Comparison of ENCODE assay signal across 25 mouse cellular contexts in genomic region chr12:104925035-104925434, GRCm38 (mm10).
DNase-seq lines count a peak whose midpoint lies in the region; ATAC-seq lines count a peak whose summit lies in the region.
"Had no signal": no experiment of that assay in that cellular context is flagged by ENCODE, and none has a peak within 500 bp of the region (broad histone marks: within the 10 kb centered on the region; RNA-seq: fewer than 3 reads in every experiment).

No protein-coding gene starts in this region.

- no peaks in the 10 kb centered on the region for H3K9me3 ChIP-seq in forebrain, embryonic 10.5 days
- H3K9me3 ChIP-seq in forebrain, embryonic 11.5 days (ENCODE audit: control insufficient read depth, low read length), result no peaks in the 10 kb centered on the region
- no peaks in the 10 kb centered on the region for H3K9me3 ChIP-seq in midbrain, embryonic 12.5 days
- no peaks in the 10 kb centered on the region for H3K9me3 ChIP-seq in midbrain, embryonic 10.5 days (replicated peaks)
- H3K9me3 ChIP-seq in forebrain, embryonic 16.5 days (ENCODE audit: control insufficient read depth, low read length), result no peaks in the 10 kb centered on the region
- H3K9me3 ChIP-seq in midbrain, embryonic 15.5 days, result no peaks in the 10 kb centered on the region
- H3K9me3 ChIP-seq: heart, embryonic 13.5 days; kidney, embryonic 15.5 days had no signal

- no peak overlapping the region for H3K9ac ChIP-seq in forebrain, embryonic 11.5 days (ENCODE audit: low read length)
- H3K9ac ChIP-seq in midbrain, embryonic 12.5 days (replicated peaks), result no peak overlapping the region
- no peak overlapping the region for H3K9ac ChIP-seq in forebrain, embryonic 16.5 days (replicated peaks; ENCODE audit: low read depth, low read length)
- no peak overlapping the region for H3K9ac ChIP-seq in midbrain, embryonic 15.5 days
- H3K9ac ChIP-seq: heart, embryonic 13.5 days; kidney, embryonic 15.5 days had no signal

- ATAC-seq in forebrain, embryonic 11.5 days (replicated peaks; ENCODE audit: low FRiP score), result no peak
- ATAC-seq in midbrain, embryonic 12.5 days (ENCODE audit: low FRiP score, low read depth), result no peak
- no peak for ATAC-seq in forebrain, embryonic 16.5 days
- peak; percentile 34; the same call in 1 of the 2 replicates for ATAC-seq in midbrain, embryonic 15.5 days (replicated peaks)
- ATAC-seq: CD4-positive, CD25-positive, alpha-beta regulatory T cell, adult 4 months; intestine, embryonic 16.5 days; lung, postnatal 0 days; Patski had no signal

- H3K4me3 ChIP-seq in forebrain, embryonic 10.5 days, result no peak overlapping the region
- no peak overlapping the region for H3K4me3 ChIP-seq in forebrain, embryonic 11.5 days (ENCODE audit: low read depth, low read length)
- no peak overlapping the region for H3K4me3 ChIP-seq in midbrain, embryonic 12.5 days
- H3K4me3 ChIP-seq in midbrain, embryonic 10.5 days, result no peak overlapping the region
- H3K4me3 ChIP-seq in forebrain, embryonic 16.5 days (replicated peaks; ENCODE audit: low read length), result no peak overlapping the region
- no peak overlapping the region for H3K4me3 ChIP-seq in midbrain, embryonic 15.5 days
- H3K4me3 ChIP-seq: heart, embryonic 13.5 days; kidney, embryonic 15.5 days had no signal

- WGBS in forebrain, embryonic 10.5 days, result 89% methylated on average over 5 of the region's 5 CpGs
- 86% methylated on average over 5 of the region's 5 CpGs for WGBS in forebrain, embryonic 11.5 days
- 72% methylated on average over 5 of the region's 5 CpGs for WGBS in midbrain, embryonic 12.5 days
- WGBS in midbrain, embryonic 10.5 days, result 84% methylated on average over 5 of the region's 5 CpGs
- 67% methylated on average over 5 of the region's 5 CpGs for WGBS in forebrain, embryonic 16.5 days
- 40% methylated on average over 5 of the region's 5 CpGs for WGBS in midbrain, embryonic 15.5 days

- H3K36me3 ChIP-seq in forebrain, embryonic 10.5 days (replicated peaks), result no peaks in the 10 kb centered on the region
- no peaks in the 10 kb centered on the region for H3K36me3 ChIP-seq in forebrain, embryonic 11.5 days (ENCODE audit: control insufficient read depth, insufficient read depth, low read length)
- H3K36me3 ChIP-seq in midbrain, embryonic 12.5 days, result no peaks in the 10 kb centered on the region
- no peaks in the 10 kb centered on the region for H3K36me3 ChIP-seq in midbrain, embryonic 10.5 days
- no peaks in the 10 kb centered on the region for H3K36me3 ChIP-seq in forebrain, embryonic 16.5 days (ENCODE audit: control insufficient read depth, insufficient read depth)
- H3K36me3 ChIP-seq in midbrain, embryonic 15.5 days (replicated peaks), result no peaks in the 10 kb centered on the region
- H3K36me3 ChIP-seq: heart, embryonic 13.5 days; kidney, embryonic 15.5 days had no signal

- H3K27ac ChIP-seq in forebrain, embryonic 10.5 days, result 0 out of 2 replicates have a peak overlapping the region, but pooled peaks have one; percentile 3
- no peak overlapping the region for H3K27ac ChIP-seq in forebrain, embryonic 11.5 days (ENCODE audit: low read depth, low read length)
- H3K27ac ChIP-seq in midbrain, embryonic 12.5 days (replicated peaks), result peak overlapping the region; percentile 20
- H3K27ac ChIP-seq in midbrain, embryonic 10.5 days (replicated peaks), result no peak overlapping the region
- H3K27ac ChIP-seq in forebrain, embryonic 16.5 days (ENCODE audit: low read length), result peak overlapping the region; percentile 1; the same call in 1 of the 2 replicates
- peak overlapping the region; percentile 70 for H3K27ac ChIP-seq in midbrain, embryonic 15.5 days
- H3K27ac ChIP-seq: heart, embryonic 13.5 days; kidney, embryonic 15.5 days had no signal

- no peak for DNase-seq in forebrain, embryonic 10.5 days (ENCODE audit: extremely low spot score, low spot score)
- no peak for DNase-seq in forebrain, embryonic 11.5 days (ENCODE audit: low spot score)
- DNase-seq in midbrain, embryonic 10.5 days (ENCODE audit: low spot score), result no peak
- no peak for DNase-seq in left cerebral cortex, postnatal 10 days (ENCODE audit: extremely low spot score in 1 of 2, low spot score in 2 of 2)
- DNase-seq in adrenal gland, postnatal 4 days (ENCODE audit: low spot score in 2 of 2), result no peak
- DNase-seq: adrenal gland, postnatal 14 days; cerebellum, adult 18-20 months; cerebellum, postnatal 25 days; gastrocnemius, postnatal 14 days; heart, adult 18-20 months; heart, postnatal 36 days; kidney, postnatal 4 days; layer of hippocampus, postnatal 36 days; left cerebral cortex, postnatal 4 days; liver; right cerebral cortex, postnatal 4 days had no signal

- no peak overlapping the region for H3K4me2 ChIP-seq in forebrain, embryonic 11.5 days (ENCODE audit: low read depth, low read length, severe bottlenecking)
- no peak overlapping the region for H3K4me2 ChIP-seq in midbrain, embryonic 12.5 days (replicated peaks)
- no peak overlapping the region for H3K4me2 ChIP-seq in forebrain, embryonic 16.5 days (ENCODE audit: low read length)
- no peak overlapping the region for H3K4me2 ChIP-seq in midbrain, embryonic 15.5 days
- H3K4me2 ChIP-seq: heart, embryonic 13.5 days; kidney, embryonic 15.5 days had no signal

- peaks cover 42% of the 10 kb centered on the region for H3K4me1 ChIP-seq in forebrain, embryonic 10.5 days
- H3K4me1 ChIP-seq in forebrain, embryonic 11.5 days (replicated peaks; ENCODE audit: control insufficient read depth, insufficient read depth, low read length), result peaks cover 7% of the 10 kb centered on the region; the same call in 1 of the 2 replicates
- peaks cover 23% of the 10 kb centered on the region for H3K4me1 ChIP-seq in midbrain, embryonic 12.5 days
- peaks cover 19% of the 10 kb centered on the region for H3K4me1 ChIP-seq in midbrain, embryonic 10.5 days
- H3K4me1 ChIP-seq in forebrain, embryonic 16.5 days (replicated peaks; ENCODE audit: control insufficient read depth, insufficient read depth, low read length), result peaks cover 9% of the 10 kb centered on the region; the same call in 1 of the 2 replicates
- H3K4me1 ChIP-seq in midbrain, embryonic 15.5 days, result peaks cover 25% of the 10 kb centered on the region

- H3K27me3 ChIP-seq in forebrain, embryonic 10.5 days (ENCODE audit: poor library complexity, severe bottlenecking), result no peaks in the 10 kb centered on the region
- H3K27me3 ChIP-seq in forebrain, embryonic 11.5 days (ENCODE audit: control insufficient read depth, insufficient read depth, low read length), result no peaks in the 10 kb centered on the region
- H3K27me3 ChIP-seq in midbrain, embryonic 12.5 days, result no peaks in the 10 kb centered on the region
- H3K27me3 ChIP-seq in midbrain, embryonic 10.5 days (ENCODE audit: low read depth, poor library complexity, severe bottlenecking), result 0 out of 2 replicates have a peak, but pooled peaks cover 4% of the 10 kb centered on the region
- H3K27me3 ChIP-seq in forebrain, embryonic 16.5 days (replicated peaks; ENCODE audit: control insufficient read depth, insufficient read depth, low read length), result no peaks in the 10 kb centered on the region
- H3K27me3 ChIP-seq in midbrain, embryonic 15.5 days (replicated peaks), result no peaks in the 10 kb centered on the region
- H3K27me3 ChIP-seq: kidney, embryonic 15.5 days; Patski had no signal

- intact Hi-C loops in left cerebral cortex, postnatal 10 days (cut with DNase I), result no loop called here

Comparison
In these comparisons a context has a peak if more than half of its experiments do, and no peak if none do; other contexts are left out.
1. H3K27ac ChIP-seq: peak in forebrain, embryonic 10.5 days (single experiment), midbrain, embryonic 12.5 days (single experiment), forebrain, embryonic 16.5 days (single experiment) and midbrain, embryonic 15.5 days (single experiment); none in forebrain, embryonic 11.5 days (single experiment) and midbrain, embryonic 10.5 days (single experiment).